Mouse (Mus musculus): ENCODE data around the gene Srgap3.

GRCm38 (mm10) chr6:112758541-112758940 is 188.5 kb downstream of the Srgap3 start:
- TF ChIP-seq CTCF (conservative IDR thresholded peaks at IDR 0.05; ENCODE audit: insufficient read depth, insufficient read length, low read depth, low read length) (no peak), POLR2A (IDR thresholded peaks at IDR 0.05; ENCODE audit: low read depth, low read length) (no peak)

All from kidney, adult 2 months (tissue).